Mouse (Mus musculus) liver, embryonic 14.5 days (tissue): ENCODE data around the gene Kif17.

Source experiments
- CTCF ChIP-seq: IDR thresholded peaks from 2 replicates; pipeline ENCODE4 v1.5.1; 2016; ENCODE audit warnings: antibody characterized with exemption, low read depth, control low read depth
- EP300 ChIP-seq: IDR thresholded peaks from 2 replicates; pipeline ENCODE4 v1.6.1; 2016; ENCODE audit warnings: antibody characterized with exemption, low read depth

DNA sequence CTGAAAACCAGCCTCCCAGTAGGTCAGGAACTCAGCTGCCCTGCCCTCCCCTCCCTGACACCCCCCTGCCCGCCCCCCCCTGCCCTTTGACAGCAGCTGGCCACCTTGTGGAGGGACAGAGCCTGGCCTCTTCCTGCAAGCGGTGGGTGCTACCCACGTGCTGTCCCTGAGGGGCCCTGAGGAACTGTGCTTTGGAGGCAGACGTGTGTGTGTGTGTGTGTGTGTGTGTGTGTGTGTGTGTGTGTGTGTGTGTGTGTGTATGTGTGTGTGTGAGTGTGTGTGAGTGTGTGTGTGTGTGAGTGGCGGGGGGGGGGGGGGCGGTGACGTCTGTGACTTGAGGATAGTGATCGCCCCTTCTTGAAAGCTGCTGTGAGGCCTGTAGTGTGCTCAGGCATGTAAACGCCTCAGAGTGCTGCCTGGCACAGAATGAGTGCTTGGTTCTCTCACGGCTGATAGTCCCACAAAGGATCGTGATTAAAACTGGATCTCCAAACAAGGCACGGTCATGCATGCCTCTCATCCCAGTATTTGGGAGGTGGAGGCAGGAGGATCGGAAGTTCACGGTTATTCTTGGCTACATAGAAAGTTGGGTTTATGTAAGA, 43.8 kb downstream of the Kif17 start:
- no peak for TF ChIP-seq CTCF
- no peak for TF ChIP-seq EP300
